Mouse (Mus musculus): ENCODE results near the gene Klhl5. TPM values are rescaled to one million over a fixed set of nuclear protein-coding genes. Genes with fewer than 3 reads are reported as not detected.

The Klhl5 gene
- total RNA-seq, 2 experiments from 2014 or later = 12.0 to 13.8 TPM

GRCm38 (mm10) chr5:65199346-65200128 lies 92.2 kb downstream of the Klhl5 start, which contains the start of gene Wdr19:
Wdr19 (plus strand) TSS chr5:65199696.
- peak; percentile 98 to 100 for DNase-seq

DNA sequence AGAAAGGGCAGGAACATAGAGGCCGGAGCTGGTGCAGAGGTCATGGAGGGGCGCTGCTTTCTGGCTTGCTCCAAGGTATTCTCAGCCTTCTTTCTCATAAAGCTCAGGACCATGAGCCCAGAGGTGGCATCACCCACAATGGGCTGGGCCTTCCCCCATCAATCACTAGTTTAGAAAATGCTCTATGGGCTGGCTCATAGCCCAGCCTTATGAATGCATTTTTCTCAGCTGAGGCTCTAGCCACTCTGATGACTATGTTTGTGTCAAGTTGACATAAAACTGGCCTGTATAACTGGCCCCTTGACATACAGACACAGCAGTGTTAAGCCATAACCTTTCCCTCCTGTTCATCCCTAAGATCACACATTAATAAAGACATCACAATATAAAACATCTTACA lies 97.4 kb downstream of the Klhl5 start:
- DNase-seq = no peak

DNA sequence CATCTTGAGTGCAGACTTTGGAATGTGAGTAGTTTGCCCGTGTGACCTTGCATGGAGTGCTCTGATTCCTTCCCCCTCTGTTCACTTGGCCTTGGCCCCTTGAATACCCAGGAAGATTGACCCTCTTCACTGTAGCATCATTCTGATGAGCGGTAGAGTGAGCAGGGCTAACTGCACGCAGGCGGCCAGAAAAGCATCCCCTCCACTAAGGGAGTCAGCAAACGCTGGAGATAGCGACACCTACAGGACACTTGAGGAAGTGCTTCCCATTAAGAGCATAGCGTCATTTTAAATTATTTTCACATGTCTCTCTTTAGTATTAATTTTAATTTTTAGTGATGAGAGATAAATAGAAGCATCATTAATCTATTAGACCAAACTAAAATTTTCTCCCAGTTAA lies 106.0 kb downstream of the Klhl5 start:
- DNase-seq = peak; percentile 14 to 64

Other genes starting within 250 kb of the Klhl5 start
- 1 to 10 TPM in 1 of 2 experiments, under 1 TPM in 1; 0.37 to 1.4 TPM for gene Tlr1, start 174.0 kb upstream of the Klhl5 start, total RNA-seq (2021)
- gene Tlr6, start 147.4 kb upstream of the Klhl5 start, total RNA-seq (2021) = under 1 TPM; 0.51 to 0.60 TPM
- 10 to 100 TPM; 12.3 to 15.6 TPM for gene Fam114a1, start 137.5 kb upstream of the Klhl5 start, total RNA-seq (2021)
- gene Tmem156, start 15.4 kb upstream of the Klhl5 start, total RNA-seq (2021) = under 1 TPM in 1 of 2 experiments, not detected in 1; 0.69 TPM
- 1 to 10 TPM in 1 of 2 experiments, under 1 TPM in 1; 0.89 to 1.2 TPM for gene Wdr19, start 92.2 kb downstream of the Klhl5 start, total RNA-seq (2021)
- gene Rfc1, start 228.1 kb downstream of the Klhl5 start, total RNA-seq (2021) = 10 to 100 TPM; 31.7 to 38.4 TPM
- gene Klb, start 240.8 kb downstream of the Klhl5 start, total RNA-seq (2021) = 1 to 10 TPM in 1 of 2 experiments, under 1 TPM in 1; 0.22 to 1.7 TPM

Data from heart, adult 18-20 months (tissue).